Mouse (Mus musculus): Measurements from ENCODE around the gene Gng11.

GRCm38 (mm10) chr6:3967676-3968626 lies 35.8 kb upstream of the Gng11 start:
- no peak for TF ChIP-seq POLR2A (IDR thresholded peaks at IDR 0.05; ENCODE audit: extremely low read depth, insufficient read depth, low read length)
- no peak for TF ChIP-seq CTCF (IDR thresholded peaks at IDR 0.05; ENCODE audit: extremely low read depth, insufficient read depth, low read length)
